Mouse (Mus musculus): ENCODE measurements around the gene Cobll1. TPM values are rescaled to one million over a fixed set of nuclear protein-coding genes. Genes with fewer than 3 reads are reported as not detected.

Cobll1 gene
- total RNA-seq, 1 experiment, result 2.2 TPM

- Histone ChIP-seq H3K9ac (ENCODE audit: insufficient read depth, low read depth, low read length, poor library complexity, severe bottlenecking) (no peak overlapping the region), H3K4me1 (ENCODE audit: control insufficient read depth in 2 of 2, insufficient read depth in 2 of 2, low read length in 2 of 2, poor library complexity in 1 of 2) (no peaks in the 10 kb centered on the region), H3K27ac (ENCODE audit: insufficient read depth, low read depth, low read length, poor library complexity, severe bottlenecking) (no peak overlapping the region), H3K4me3 (ENCODE audit: insufficient read depth in 1 of 2, low read depth in 1 of 2, low read length in 2 of 2, poor library complexity in 1 of 2, severe bottlenecking in 1 of 2) (no peak overlapping the region), H3K9me3 (ENCODE audit: control insufficient read depth, insufficient read depth, low read depth, low read length) (no peaks in the 10 kb centered on the region), H3K36me3 (ENCODE audit: control insufficient read depth, insufficient read depth, low read length, poor library complexity, severe bottlenecking) (no peaks in the 10 kb centered on the region)
- no peak for DNase-seq (ENCODE audit: low read depth, low spot score)
- TF ChIP-seq ZC3H11A (IDR thresholded peaks at IDR 0.05; ENCODE audit: borderline replicate concordance, low read depth, low read length), result no peak
- TF ChIP-seq ZNF384 (IDR thresholded peaks at IDR 0.05; ENCODE audit: low read depth, low read length), result no peak
- TF ChIP-seq HCFC1 (IDR thresholded peaks at IDR 0.05; ENCODE audit: borderline replicate concordance, insufficient read depth, low read length), result no peak
- no peak for TF ChIP-seq CHD2 (IDR thresholded peaks at IDR 0.05; ENCODE audit: low read depth, low read length)
- TF ChIP-seq MAFK (IDR thresholded peaks at IDR 0.05; ENCODE audit: insufficient read depth, low read depth, low read length), result no peak
- in situ Hi-C loops (cut with MboI; ENCODE audit: low sequenced_read_pairs in 2 of 2, unreplicated experiment in 2 of 2), result no loop called here
These were observed 11.9 kb downstream of the Cobll1 start for GRCm38 (mm10) chr2:65227154-65227897.

GRCm38 (mm10) chr2:65226494-65226893 lies 12.7 kb downstream of the Cobll1 start:
- no peaks in the 10 kb centered on the region for H3K36me3 ChIP-seq (ENCODE audit: control insufficient read depth, insufficient read depth, low read length, poor library complexity, severe bottlenecking)
- H3K9ac ChIP-seq (ENCODE audit: insufficient read depth, low read depth, low read length, poor library complexity, severe bottlenecking), result no peak overlapping the region
- TF ChIP-seq MAFK (IDR thresholded peaks at IDR 0.05; ENCODE audit: insufficient read depth, low read depth, low read length) (no peak), CHD2 (IDR thresholded peaks at IDR 0.05; ENCODE audit: low read depth, low read length) (no peak), ZC3H11A (IDR thresholded peaks at IDR 0.05; ENCODE audit: borderline replicate concordance, low read depth, low read length) (no peak), HCFC1 (IDR thresholded peaks at IDR 0.05; ENCODE audit: borderline replicate concordance, insufficient read depth, low read length) (no peak), ZNF384 (IDR thresholded peaks at IDR 0.05; ENCODE audit: low read depth, low read length) (no peak)
- H3K4me1 ChIP-seq (ENCODE audit: control insufficient read depth in 2 of 2, insufficient read depth in 2 of 2, low read length in 2 of 2, poor library complexity in 1 of 2), result no peaks in the 10 kb centered on the region
- no peak overlapping the region for H3K27ac ChIP-seq (ENCODE audit: insufficient read depth, low read depth, low read length, poor library complexity, severe bottlenecking)
- no peaks in the 10 kb centered on the region for H3K9me3 ChIP-seq (ENCODE audit: control insufficient read depth, insufficient read depth, low read depth, low read length)
- no peak for DNase-seq (ENCODE audit: low read depth, low spot score)
- in situ Hi-C loops (cut with MboI; ENCODE audit: low sequenced_read_pairs in 2 of 2, unreplicated experiment in 2 of 2), result no loop called here
- no peak overlapping the region for H3K4me3 ChIP-seq (ENCODE audit: insufficient read depth in 1 of 2, low read depth in 1 of 2, low read length in 2 of 2, poor library complexity in 1 of 2, severe bottlenecking in 1 of 2)

- H3K36me3 ChIP-seq (ENCODE audit: control insufficient read depth, insufficient read depth, low read length, poor library complexity, severe bottlenecking), result no peaks in the 10 kb centered on the region
- H3K9ac ChIP-seq (ENCODE audit: insufficient read depth, low read depth, low read length, poor library complexity, severe bottlenecking), result no peak overlapping the region
- H3K4me3 ChIP-seq (ENCODE audit: insufficient read depth in 1 of 2, low read depth in 1 of 2, low read length in 2 of 2, poor library complexity in 1 of 2, severe bottlenecking in 1 of 2), result no peak overlapping the region
- H3K4me1 ChIP-seq (ENCODE audit: control insufficient read depth in 2 of 2, insufficient read depth in 2 of 2, low read length in 2 of 2, poor library complexity in 1 of 2), result no peaks in the 10 kb centered on the region
- in situ Hi-C loops (cut with MboI; ENCODE audit: low sequenced_read_pairs in 2 of 2, unreplicated experiment in 2 of 2), result no loop called here
- no peak for DNase-seq (ENCODE audit: low read depth, low spot score)
- no peak overlapping the region for H3K27ac ChIP-seq (ENCODE audit: insufficient read depth, low read depth, low read length, poor library complexity, severe bottlenecking)
- no peak for TF ChIP-seq CHD2 (IDR thresholded peaks at IDR 0.05; ENCODE audit: low read depth, low read length)
- H3K9me3 ChIP-seq (ENCODE audit: control insufficient read depth, insufficient read depth, low read depth, low read length), result no peaks in the 10 kb centered on the region
These were observed 15.1 kb downstream of the Cobll1 start for GRCm38 (mm10) chr2:65223956-65224735.

GRCm38 (mm10) chr2:65223012-65223411 lies 16.2 kb downstream of the Cobll1 start:
- in situ Hi-C loops (cut with MboI; ENCODE audit: low sequenced_read_pairs in 2 of 2, unreplicated experiment in 2 of 2), result no loop called here
- no peak overlapping the region for H3K27ac ChIP-seq (ENCODE audit: insufficient read depth, low read depth, low read length, poor library complexity, severe bottlenecking)
- TF ChIP-seq ZNF384 (IDR thresholded peaks at IDR 0.05; ENCODE audit: low read depth, low read length) (no peak), CHD2 (IDR thresholded peaks at IDR 0.05; ENCODE audit: low read depth, low read length) (no peak), MAFK (IDR thresholded peaks at IDR 0.05; ENCODE audit: insufficient read depth, low read depth, low read length) (no peak), ZC3H11A (IDR thresholded peaks at IDR 0.05; ENCODE audit: borderline replicate concordance, low read depth, low read length) (no peak), HCFC1 (IDR thresholded peaks at IDR 0.05; ENCODE audit: borderline replicate concordance, insufficient read depth, low read length) (no peak)

More at GRCm38 (mm10) chr2:65223012-65223411, 16.2 kb downstream of the Cobll1 start:
- no peak for DNase-seq (ENCODE audit: low read depth, low spot score)
- Histone ChIP-seq H3K36me3 (ENCODE audit: control insufficient read depth, insufficient read depth, low read length, poor library complexity, severe bottlenecking) (no peaks in the 10 kb centered on the region), H3K9me3 (ENCODE audit: control insufficient read depth, insufficient read depth, low read depth, low read length) (no peaks in the 10 kb centered on the region), H3K9ac (ENCODE audit: insufficient read depth, low read depth, low read length, poor library complexity, severe bottlenecking) (no peak overlapping the region), H3K4me1 (ENCODE audit: control insufficient read depth in 2 of 2, insufficient read depth in 2 of 2, low read length in 2 of 2, poor library complexity in 1 of 2) (no peaks in the 10 kb centered on the region), H3K4me3 (ENCODE audit: insufficient read depth in 1 of 2, low read depth in 1 of 2, low read length in 2 of 2, poor library complexity in 1 of 2, severe bottlenecking in 1 of 2) (no peak overlapping the region)

Data from ES-E14 (cell line).